22 mouse cellular contexts compared by ENCODE assay signal in the genomic region with DNA sequence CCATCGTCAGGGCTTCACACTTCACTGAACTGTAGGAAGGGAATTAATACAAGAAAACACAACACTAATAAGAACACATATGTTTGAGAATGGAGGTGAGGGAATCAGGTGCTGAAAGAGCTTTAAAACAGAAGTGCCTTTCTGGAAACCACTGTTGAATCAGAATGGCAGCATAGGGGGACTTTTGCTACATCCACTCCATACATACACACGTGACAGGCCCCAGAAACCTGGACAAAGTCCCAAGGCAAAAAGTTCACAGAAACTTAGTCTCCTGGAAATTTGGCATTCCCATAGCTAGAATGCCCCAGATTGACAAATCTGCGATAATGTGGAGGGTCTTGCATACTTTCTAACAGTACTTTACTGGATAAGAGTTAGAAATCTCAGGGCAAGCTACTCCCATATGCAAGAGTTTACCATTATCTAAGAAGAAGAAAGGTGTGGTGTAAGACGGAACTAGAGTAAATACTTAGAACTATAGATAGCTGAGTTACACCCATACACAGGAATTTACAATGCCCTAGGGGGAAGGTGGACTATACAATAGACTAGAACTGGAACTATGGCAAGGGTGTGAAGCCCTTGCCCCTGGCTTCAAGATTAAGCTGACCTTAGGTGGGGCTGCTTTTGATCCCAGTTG. TPM values are rescaled to one million over a fixed set of nuclear protein-coding genes. Genes with fewer than 3 reads are reported as not detected.
A peak's percentile ranks its signal among the peaks of the same experiment; 100 is the strongest.
DNase-seq lines count a peak whose midpoint lies in the region; ATAC-seq and TF ChIP-seq lines count a peak whose summit lies in the region.
"Had no signal": no experiment of that assay in that cellular context is flagged by ENCODE, and none has a peak within 500 bp of the region (broad histone marks: within the 10 kb centered on the region; RNA-seq: fewer than 3 reads in every experiment).

No protein-coding gene starts in this region.

- TF ChIP-seq CTCF in intestine, postnatal 0 days (IDR thresholded peaks at IDR 0.05; ENCODE audit: low read depth), result no peak

- 45% methylated on average over 4 of the region's 4 CpGs for WGBS in intestine, postnatal 0 days
- WGBS in stomach, embryonic 16.5 days, result 69% methylated on average over 4 of the region's 4 CpGs
- WGBS in hindbrain, embryonic 11.5 days, result 82% methylated on average over 4 of the region's 4 CpGs
- WGBS in forebrain, embryonic 10.5 days, result 85% methylated on average over 4 of the region's 4 CpGs

- DNase-seq in ES-CJ7 (ENCODE audit: low read depth, low spot score), result peak; percentile 80
- peak; percentile 94 for DNase-seq in ZHBTc4 (ENCODE audit: low read depth, low spot score)
- no peak for DNase-seq in cerebellum, adult 8-10 months
- DNase-seq in hindbrain, embryonic 11.5 days (ENCODE audit: low spot score), result no peak
- DNase-seq in urinary bladder, adult 2 months (ENCODE audit: low spot score), result no peak
- DNase-seq in forebrain, embryonic 10.5 days (ENCODE audit: extremely low spot score, low spot score), result no peak
- DNase-seq: adrenal gland, adult 2 months; adrenal gland, postnatal 25 days; cerebellum, adult 2 months; cerebellum, postnatal 14 days; gastrocnemius, postnatal 10 days; heart, adult 18-20 months; heart, postnatal 10 days had no signal

- H3K4me2 ChIP-seq in intestine, postnatal 0 days (replicated peaks; ENCODE audit: low read depth), result no peak overlapping the region
- H3K4me2 ChIP-seq in stomach, embryonic 16.5 days (ENCODE audit: low read depth, low read length), result no peak overlapping the region
- H3K4me2 ChIP-seq in hindbrain, embryonic 11.5 days (replicated peaks; ENCODE audit: low read depth, low read length), result no peak overlapping the region
- H3K4me2 ChIP-seq: embryonic facial prominence, embryonic 12.5 days; forebrain, embryonic 12.5 days; hindbrain, embryonic 15.5 days had no signal

- H3K27ac ChIP-seq in intestine, postnatal 0 days (ENCODE audit: low read depth, low read length), result no peak overlapping the region
- H3K27ac ChIP-seq in stomach, embryonic 16.5 days (ENCODE audit: low read length), result peak overlapping the region; percentile 24; the same call in 1 of the 2 replicates
- no peak overlapping the region for H3K27ac ChIP-seq in hindbrain, embryonic 11.5 days (ENCODE audit: low read depth, low read length)
- H3K27ac ChIP-seq in forebrain, embryonic 10.5 days, result no peak overlapping the region
- H3K27ac ChIP-seq: embryonic facial prominence, embryonic 12.5 days; forebrain, embryonic 12.5 days; heart, embryonic 10.5 days; hindbrain, embryonic 15.5 days had no signal

- no peaks in the 10 kb centered on the region for H3K4me1 ChIP-seq in intestine, postnatal 0 days (replicated peaks; ENCODE audit: control insufficient read depth, insufficient read depth, low read length)
- no peaks in the 10 kb centered on the region for H3K4me1 ChIP-seq in stomach, embryonic 16.5 days (ENCODE audit: control insufficient read depth, insufficient read depth, low read length)
- no peaks in the 10 kb centered on the region for H3K4me1 ChIP-seq in hindbrain, embryonic 11.5 days (replicated peaks; ENCODE audit: control insufficient read depth, insufficient read depth, low read length)
- no peaks in the 10 kb centered on the region for H3K4me1 ChIP-seq in forebrain, embryonic 10.5 days
- H3K4me1 ChIP-seq: embryonic facial prominence, embryonic 12.5 days; forebrain, embryonic 12.5 days; heart, embryonic 10.5 days; hindbrain, embryonic 15.5 days had no signal

- H3K4me3 ChIP-seq in intestine, postnatal 0 days (ENCODE audit: low read depth, low read length), result no peak overlapping the region
- H3K4me3 ChIP-seq in stomach, embryonic 16.5 days (replicated peaks; ENCODE audit: low read length), result no peak overlapping the region
- no peak overlapping the region for H3K4me3 ChIP-seq in hindbrain, embryonic 11.5 days (ENCODE audit: low read depth, low read length)
- no peak overlapping the region for H3K4me3 ChIP-seq in forebrain, embryonic 10.5 days
- H3K4me3 ChIP-seq: embryonic facial prominence, embryonic 12.5 days; forebrain, embryonic 12.5 days; heart, embryonic 10.5 days; hindbrain, embryonic 15.5 days had no signal

- ATAC-seq in intestine, postnatal 0 days, result peak; percentile 51; the same call in 1 of the 2 replicates
- peak; percentile 66; the same call in 1 of the 2 replicates for ATAC-seq in stomach, embryonic 16.5 days (ENCODE audit: insufficient read depth, low FRiP score)
- no peak for ATAC-seq in hindbrain, embryonic 11.5 days (ENCODE audit: low FRiP score)
- ATAC-seq: forebrain, embryonic 16.5 days had no signal

- H3K36me3 ChIP-seq in intestine, postnatal 0 days (ENCODE audit: control insufficient read depth, insufficient read depth), result no peaks in the 10 kb centered on the region
- no peaks in the 10 kb centered on the region for H3K36me3 ChIP-seq in stomach, embryonic 16.5 days (ENCODE audit: control insufficient read depth, insufficient read depth, low read length)
- H3K36me3 ChIP-seq in hindbrain, embryonic 11.5 days (ENCODE audit: control insufficient read depth, insufficient read depth, low read length), result no peaks in the 10 kb centered on the region
- H3K36me3 ChIP-seq in forebrain, embryonic 10.5 days (replicated peaks), result no peaks in the 10 kb centered on the region
- H3K36me3 ChIP-seq: embryonic facial prominence, embryonic 12.5 days; forebrain, embryonic 12.5 days; G1E; heart, embryonic 10.5 days; hindbrain, embryonic 15.5 days had no signal

- H3K9me3 ChIP-seq in intestine, postnatal 0 days (ENCODE audit: control insufficient read depth), result no peaks in the 10 kb centered on the region
- H3K9me3 ChIP-seq in stomach, embryonic 16.5 days (replicated peaks; ENCODE audit: control insufficient read depth, low read length), result no peaks in the 10 kb centered on the region
- no peaks in the 10 kb centered on the region for H3K9me3 ChIP-seq in hindbrain, embryonic 11.5 days (ENCODE audit: control insufficient read depth, low read length)
- no peaks in the 10 kb centered on the region for H3K9me3 ChIP-seq in forebrain, embryonic 10.5 days
- H3K9me3 ChIP-seq: embryonic facial prominence, embryonic 12.5 days; forebrain, embryonic 12.5 days; G1E; heart, embryonic 10.5 days; hindbrain, embryonic 15.5 days had no signal

- H3K9ac ChIP-seq in intestine, postnatal 0 days (ENCODE audit: low read depth, low read length), result no peak overlapping the region
- H3K9ac ChIP-seq in stomach, embryonic 16.5 days (ENCODE audit: low read length), result no peak overlapping the region
- H3K9ac ChIP-seq in hindbrain, embryonic 11.5 days (ENCODE audit: low read depth, low read length), result no peak overlapping the region
- H3K9ac ChIP-seq: embryonic facial prominence, embryonic 12.5 days; forebrain, embryonic 12.5 days; hindbrain, embryonic 15.5 days had no signal

- H3K27me3 ChIP-seq in intestine, postnatal 0 days (replicated peaks; ENCODE audit: control insufficient read depth, insufficient read depth, low read length), result no peaks in the 10 kb centered on the region
- no peaks in the 10 kb centered on the region for H3K27me3 ChIP-seq in stomach, embryonic 16.5 days (ENCODE audit: control insufficient read depth, insufficient read depth, low read length)
- H3K27me3 ChIP-seq in hindbrain, embryonic 11.5 days (ENCODE audit: control insufficient read depth, insufficient read depth, low read length), result no peaks in the 10 kb centered on the region
- no peaks in the 10 kb centered on the region for H3K27me3 ChIP-seq in forebrain, embryonic 10.5 days (ENCODE audit: poor library complexity, severe bottlenecking)
- H3K27me3 ChIP-seq: embryonic facial prominence, embryonic 12.5 days; forebrain, embryonic 12.5 days; hindbrain, embryonic 15.5 days had no signal

RNA-seq across cellular contexts. Expression of gene 5730522E02Rik, which starts 43.5 kb away (rescaled TPM):
- 0.59 and 0.77 TPM in 2 replicates for polyA plus RNA-seq in intestine, postnatal 0 days (2015; fragmentation: Nextera tagmentation; extraction: Ambion mirVana)
- polyA plus RNA-seq in stomach, embryonic 16.5 days (2015; fragmentation: Nextera tagmentation; extraction: Ambion mirVana), result 1.9 and 2.9 TPM in 2 replicates
- polyA plus RNA-seq in hindbrain, embryonic 11.5 days (2014; fragmentation: Nextera tagmentation; extraction: Ambion mirVana), result 7.4 and 8.0 TPM in 2 replicates
- polyA plus RNA-seq in urinary bladder, adult 2 months (2012; rRNA removed), result 0.07 and 0.09 TPM in 2 replicates
- polyA plus RNA-seq in forebrain, embryonic 10.5 days (2016; fragmentation: Nextera tagmentation; extraction: Ambion mirVana), result 4.5 and 4.9 TPM in 2 replicates
- polyA plus RNA-seq: C2C12, G1E had no signal

Comparison
In these comparisons a context has a peak if more than half of its experiments do, and no peak if none do; other contexts are left out.
1. DNase-seq: peak in ES-CJ7 (single experiment) and ZHBTc4 (single experiment); none in cerebellum, adult 8-10 months (single experiment), hindbrain, embryonic 11.5 days (single experiment), urinary bladder, adult 2 months (single experiment) and forebrain, embryonic 10.5 days (single experiment).